Mouse (Mus musculus): ENCODE results near the gene Mycn. TPM values are rescaled to one million over a fixed set of nuclear protein-coding genes. Genes with fewer than 3 reads are reported as not detected.

Mycn gene
- total RNA-seq, 4 experiments from 2014 or later, result 6.9 to 8.6 (median 7.8) TPM

- no peak for DNase-seq (ENCODE audit: low spot score in 2 of 2)
Measured at GRCm38 (mm10) chr12:12926975-12927527, 14.7 kb downstream of the Mycn start.

GRCm38 (mm10) chr12:12924446-12924845 is 17.3 kb downstream of the Mycn start:
- DNase-seq (ENCODE audit: low spot score in 2 of 2), result no peak

GRCm38 (mm10) chr12:12920166-12921157 is 21.3 kb downstream of the Mycn start:
- DNase-seq (ENCODE audit: low spot score in 2 of 2), result no peak

- no peak for DNase-seq (ENCODE audit: low spot score in 2 of 2)
Measured at GRCm38 (mm10) chr12:12916298-12916697, 25.4 kb downstream of the Mycn start.

GRCm38 (mm10) chr12:12910356-12910979 is 31.2 kb downstream of the Mycn start:
- no peak for DNase-seq (ENCODE audit: low spot score in 2 of 2)

- DNase-seq (ENCODE audit: low spot score in 2 of 2), result no peak
Measured at GRCm38 (mm10) chr12:12909631-12910277, 32.0 kb downstream of the Mycn start.

- no peak for DNase-seq (ENCODE audit: low spot score in 2 of 2)
Measured at GRCm38 (mm10) chr12:12906771-12907170, 34.9 kb downstream of the Mycn start.

GRCm38 (mm10) chr12:12906321-12906720 is 35.4 kb downstream of the Mycn start:
- no peak for DNase-seq (ENCODE audit: low spot score in 2 of 2)

GRCm38 (mm10) chr12:12905117-12905516 is 36.6 kb downstream of the Mycn start:
- DNase-seq (ENCODE audit: low spot score in 2 of 2), result no peak

- DNase-seq (ENCODE audit: low spot score in 2 of 2), result peak; percentile 88 to 89
Measured at GRCm38 (mm10) chr12:12904512-12904953, 37.2 kb downstream of the Mycn start.

- DNase-seq (ENCODE audit: low spot score in 2 of 2), result no peak
Measured at GRCm38 (mm10) chr12:12904086-12904485, 37.6 kb downstream of the Mycn start.

GRCm38 (mm10) chr12:12902403-12902802 is 39.3 kb downstream of the Mycn start:
- DNase-seq (ENCODE audit: low spot score in 2 of 2), result no peak

- DNase-seq (ENCODE audit: low spot score in 2 of 2), result no peak
Measured at GRCm38 (mm10) chr12:12898356-12899126, 43.2 kb downstream of the Mycn start.

GRCm38 (mm10) chr12:12893986-12894385 is 47.7 kb downstream of the Mycn start:
- DNase-seq (ENCODE audit: low spot score in 2 of 2), result no peak

- no peak for DNase-seq (ENCODE audit: low spot score in 2 of 2)
Measured at GRCm38 (mm10) chr12:12886191-12886889, 55.4 kb downstream of the Mycn start.

All from layer of hippocampus, adult 8-10 months (tissue).